Mouse (Mus musculus) heart, postnatal 0 days (tissue): Measurements from ENCODE around the gene Lrrc28. TPM values are rescaled to one million over a fixed set of nuclear protein-coding genes. Genes with fewer than 3 reads are reported as not detected.

Experiments
- ATAC-seq: fragments of 200-750 bp; cut with Nextera tagmentation; 2 replicates; pipeline ENCODE4 v1.8.0; 2017; ENCODE audit warnings: low read depth, moderate number of reproducible peaks, moderate library complexity; ENCODE audit not compliant: insufficient read depth
- DNase-seq: peaks from one replicate; pipeline ENCODE4 v3.0.0-alpha.2; 2016; ENCODE audit warnings: low spot score
- H3K27ac ChIP-seq: fragments of 300-500 bp; sonication (generic); 2 replicates; pipeline ENCODE4 v1.5.1; 2014; ENCODE audit warnings: low read depth, mild to moderate bottlenecking
- H3K27me3 ChIP-seq: fragments of 300-500 bp; sonication (generic); 2 replicates; pipeline ENCODE4 v1.6.1; 2014; ENCODE audit warnings: low read length, mixed read lengths; ENCODE audit not compliant: control insufficient read depth, insufficient read depth
- H3K36me3 ChIP-seq: fragments of 300-500 bp; sonication (generic); replicated peaks from 2 replicates; pipeline ENCODE4 v1.6.1; 2014; ENCODE audit warnings: low read length, mixed read lengths; ENCODE audit not compliant: control insufficient read depth, insufficient read depth
- H3K4me1 ChIP-seq: fragments of 300-500 bp; sonication (generic); 2 replicates; pipeline ENCODE4 v1.6.1; 2014; ENCODE audit warnings: antibody characterized with exemption; ENCODE audit not compliant: control insufficient read depth, insufficient read depth
- H3K4me2 ChIP-seq: fragments of 300-500 bp; sonication (generic); 2 replicates; pipeline ENCODE4 v1.6.1; 2014; ENCODE audit warnings: low read depth, mild to moderate bottlenecking, low read length, moderate library complexity
- H3K4me3 ChIP-seq: fragments of 300-500 bp; sonication (generic); 2 replicates; pipeline ENCODE4 v1.5.1; 2014; ENCODE audit warnings: low read depth, low read length
- H3K9ac ChIP-seq: fragments of 300-500 bp; sonication (generic); replicated peaks from 2 replicates; pipeline ENCODE4 v1.6.1; 2014; ENCODE audit warnings: low read depth, low read length, mixed read lengths
- H3K9me3 ChIP-seq: fragments of 300-500 bp; sonication (generic); replicated peaks from 2 replicates; pipeline ENCODE4 v1.6.1; 2016; ENCODE audit warnings: low read length; ENCODE audit not compliant: control insufficient read depth
- CTCF ChIP-seq: IDR thresholded peaks from 2 replicates; pipeline ENCODE4 v1.5.1; 2016; ENCODE audit warnings: antibody characterized with exemption, control low read depth, low read depth
- EP300 ChIP-seq: IDR thresholded peaks from 2 replicates; pipeline ENCODE4 v1.6.1; 2016; ENCODE audit warnings: antibody characterized with exemption, low read depth
- WGBS: fragments of 180-500 bp; shearing (Covaris S2); extraction: QIAGEN DNeasy Blood & Tissue Kit; methylation state at CpG from one replicate; pipeline ENCODE4 v1.1.7; 2014; 5-methylcytosine and 5-hydroxymethylcytosine counted together
- polyA plus RNA-seq: library from polyadenylated mRNA; unstranded; fragments of >200 nt; fragmentation: Nextera tagmentation; extraction: Ambion mirVana; gene quantifications from 2 replicates; pipeline ENCODE4 v1.2.1, GENCODE M21; 2015
- total RNA-seq: library from RNA; depleted of rRNA; stranded (reverse); fragments of >200 nt; gene quantifications from 2 replicates; pipeline ENCODE4 v1.2.3, GENCODE M21; 2014; ENCODE audit warnings: low replicate concordance

Lrrc28 gene
- total and polyA plus RNA-seq, 2 experiments from 2014 or later, result 14.3 to 71.6 TPM

DNA sequence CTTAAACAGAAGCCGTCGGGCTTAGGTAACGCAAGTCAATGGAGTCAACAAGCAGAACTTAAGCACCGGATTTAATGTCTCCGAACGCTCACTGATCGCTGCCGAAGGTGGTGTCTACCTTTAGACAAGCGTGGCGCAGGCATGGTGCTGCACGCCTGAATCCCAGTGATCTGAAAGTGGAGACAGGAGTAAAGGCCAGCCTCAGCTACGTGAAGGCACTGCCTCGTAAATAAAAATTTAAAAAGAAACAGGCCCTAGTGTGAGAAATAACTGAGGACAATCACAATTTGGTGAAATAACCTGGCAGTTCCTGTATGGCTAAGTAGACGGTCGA is 580 bp upstream of the Lrrc28 start:
- Histone ChIP-seq H3K27me3 (no peaks in the 10 kb centered on the region), H3K9me3 (no peaks in the 10 kb centered on the region), H3K4me3 (peak overlapping the region; percentile 78), H3K4me2 (peak overlapping the region; percentile 94), H3K4me1 (peaks cover 22% of the 10 kb centered on the region), H3K36me3 (0 out of 2 replicates have a peak, but pooled peaks cover 4% of the 10 kb centered on the region), H3K27ac (peak overlapping the region; percentile 97), H3K9ac (peak overlapping the region; percentile 94)
- no peak for DNase-seq
- TF ChIP-seq CTCF (no peak), EP300 (no peak)
- WGBS, result under 1% methylated on average over 15 of the region's 15 CpGs
- peak; percentile 7; the same call in 1 of the 2 replicates for ATAC-seq

DNA sequence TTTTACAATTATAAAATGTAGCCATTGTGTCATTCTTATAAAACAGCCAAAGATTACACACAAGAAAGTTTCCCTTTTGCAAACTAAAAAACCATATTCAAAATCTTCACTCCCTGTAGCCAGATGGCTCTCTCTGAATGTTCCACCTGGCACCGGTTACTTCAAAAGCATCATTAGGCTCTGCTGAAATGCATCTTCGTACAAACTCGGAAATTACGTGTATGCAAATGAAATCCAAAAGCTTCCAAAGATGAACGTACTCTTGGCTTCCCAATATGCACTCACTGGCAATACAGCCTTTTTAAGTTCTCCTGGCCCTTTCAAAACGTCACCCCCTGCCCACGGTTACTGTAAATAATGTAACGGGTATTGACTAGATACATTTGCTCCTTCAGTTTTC is 777 bp downstream of the Lrrc28 start:
- ATAC-seq (no peak), DNase-seq (no peak)
- Histone ChIP-seq H3K36me3 (0 out of 2 replicates have a peak, but pooled peaks cover 8% of the 10 kb centered on the region), H3K27me3 (no peaks in the 10 kb centered on the region), H3K4me1 (peaks cover 22% of the 10 kb centered on the region), H3K27ac (no peak overlapping the region), H3K9ac (peak overlapping the region; percentile 94), H3K4me2 (peak overlapping the region; percentile 74), H3K4me3 (peak overlapping the region; percentile 78), H3K9me3 (no peaks in the 10 kb centered on the region)
- WGBS, result 37% methylated on average over 8 of the region's 8 CpGs
- no peak for TF ChIP-seq CTCF
- TF ChIP-seq EP300, result no peak

DNA sequence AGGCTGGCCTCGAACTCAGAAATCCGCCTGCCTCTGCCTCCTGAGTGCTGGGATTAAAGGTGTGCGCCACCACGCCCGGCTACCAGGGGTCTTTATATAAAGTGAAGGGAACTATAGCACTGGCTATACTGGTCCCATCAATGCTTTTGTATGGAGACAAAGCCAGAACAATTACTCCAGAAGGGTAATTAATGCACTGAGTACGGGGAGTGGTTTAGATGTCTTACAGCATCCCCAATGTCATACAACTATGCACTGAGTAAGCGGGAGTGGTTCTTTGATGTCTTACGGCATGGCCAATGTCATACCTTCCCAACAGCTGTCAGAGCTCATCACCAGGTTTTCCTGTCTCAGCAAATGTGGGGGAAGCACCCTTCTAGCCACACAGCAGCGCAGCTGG is 2.1 kb downstream of the Lrrc28 start:
- H3K4me3 ChIP-seq, result no peak overlapping the region

DNA sequence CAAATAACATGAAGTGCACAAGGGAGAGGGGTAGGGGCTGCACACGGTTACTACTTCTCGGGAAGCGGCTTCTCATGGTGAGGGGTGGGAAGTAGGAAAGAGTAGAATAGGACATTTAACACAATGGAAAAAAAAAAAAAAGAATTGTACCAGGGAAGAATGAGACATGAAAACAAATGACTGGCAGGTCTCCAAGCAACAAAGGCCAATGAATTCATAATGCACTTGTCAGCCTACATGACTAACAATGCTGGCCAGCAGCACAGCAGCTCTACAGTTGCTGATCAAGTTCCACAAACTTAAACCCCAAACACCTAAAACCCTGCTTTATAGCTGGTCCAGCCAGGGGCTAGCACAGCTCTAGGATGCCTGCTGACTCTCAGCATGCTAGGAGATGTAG is 6.1 kb downstream of the Lrrc28 start:
- H3K9ac ChIP-seq, result no peak overlapping the region
- no peak overlapping the region for H3K4me3 ChIP-seq
- H3K36me3 ChIP-seq, result peaks cover 13% of the 10 kb centered on the region; the same call in 1 of the 2 replicates
- no peak for TF ChIP-seq CTCF
- TF ChIP-seq EP300, result no peak
- no peak for DNase-seq
- no peaks in the 10 kb centered on the region for H3K9me3 ChIP-seq
- WGBS, result 74% methylated on average over 3 of the region's 3 CpGs
- H3K27me3 ChIP-seq, result no peaks in the 10 kb centered on the region
- no peaks in the 10 kb centered on the region; the same call in 1 of the 2 replicates for H3K4me1 ChIP-seq
- no peak overlapping the region for H3K4me2 ChIP-seq
- no peak overlapping the region for H3K27ac ChIP-seq
- no peak for ATAC-seq

More for the DNA sequence above, 2.1 kb downstream of the Lrrc28 start:
- ATAC-seq (no peak), DNase-seq (no peak)
- Histone ChIP-seq H3K27ac (no peak overlapping the region), H3K4me2 (no peak overlapping the region), H3K9me3 (no peaks in the 10 kb centered on the region), H3K36me3 (0 out of 2 replicates have a peak, but pooled peaks cover 8% of the 10 kb centered on the region), H3K9ac (no peak overlapping the region), H3K4me1 (peaks cover 11% of the 10 kb centered on the region), H3K27me3 (no peaks in the 10 kb centered on the region)
- WGBS, result 90% methylated on average over 9 of the region's 9 CpGs
- TF ChIP-seq CTCF (no peak), EP300 (no peak)

DNA sequence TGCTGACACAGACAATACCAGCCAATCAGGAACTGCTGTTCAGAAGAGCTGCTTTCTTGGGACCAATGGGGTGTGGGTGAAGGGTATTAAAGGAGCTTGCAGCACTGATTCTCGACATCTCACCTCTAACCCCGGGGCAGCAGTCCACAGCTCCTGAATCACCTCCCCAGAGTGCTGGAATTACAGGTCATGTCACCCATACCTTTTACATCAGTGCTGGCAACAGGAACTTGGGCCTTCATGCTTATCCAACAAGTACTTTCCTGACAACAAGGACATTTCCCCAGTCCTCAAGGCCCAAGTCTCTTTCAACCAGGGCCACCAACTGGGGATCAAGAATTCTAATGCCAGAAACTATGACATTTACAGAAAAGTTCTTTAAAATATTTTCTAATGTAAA is 8.9 kb downstream of the Lrrc28 start:
- ATAC-seq, result no peak
- WGBS, result 65% methylated on average over 2 of the region's 2 CpGs

DNA sequence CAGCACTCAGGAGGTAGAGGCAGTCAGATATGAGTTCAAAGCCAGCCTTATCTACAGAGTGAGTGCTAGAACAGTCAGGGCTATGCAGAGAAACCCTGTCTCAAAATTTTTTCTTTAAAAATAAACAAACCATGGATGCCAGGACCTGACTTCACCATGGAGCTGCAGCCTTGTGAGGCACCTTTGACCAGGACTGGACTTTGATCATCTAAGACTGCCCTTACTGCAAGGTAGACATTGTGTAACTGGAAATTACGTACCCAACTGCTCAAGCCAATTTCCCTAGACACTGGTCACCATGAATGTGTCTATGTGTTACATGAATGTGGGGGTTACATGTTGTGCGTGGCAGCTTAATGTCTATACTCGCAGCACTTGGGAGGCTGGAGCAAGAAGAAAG is 10.9 kb downstream of the Lrrc28 start:
- WGBS, result 92% methylated on average over 3 of the region's 3 CpGs
- no peak for DNase-seq
- no peak for TF ChIP-seq EP300
- TF ChIP-seq CTCF, result no peak
- no peaks in the 10 kb centered on the region for H3K9me3 ChIP-seq
- H3K4me1 ChIP-seq, result no peaks in the 10 kb centered on the region
- no peaks in the 10 kb centered on the region for H3K27me3 ChIP-seq
- no peak overlapping the region for H3K9ac ChIP-seq
- H3K27ac ChIP-seq, result no peak overlapping the region
- peaks cover 5% of the 10 kb centered on the region; the same call in 1 of the 2 replicates for H3K36me3 ChIP-seq
- ATAC-seq, result no peak
- no peak overlapping the region for H3K4me2 ChIP-seq
- no peak overlapping the region for H3K4me3 ChIP-seq

More for the DNA sequence above, 8.9 kb downstream of the Lrrc28 start:
- no peak for DNase-seq
- H3K4me1 ChIP-seq, result no peaks in the 10 kb centered on the region
- H3K4me3 ChIP-seq, result no peak overlapping the region
- H3K9ac ChIP-seq, result no peak overlapping the region
- H3K27ac ChIP-seq, result no peak overlapping the region
- H3K36me3 ChIP-seq, result peaks cover 13% of the 10 kb centered on the region; the same call in 1 of the 2 replicates
- H3K4me2 ChIP-seq, result no peak overlapping the region
- H3K9me3 ChIP-seq, result no peaks in the 10 kb centered on the region
- TF ChIP-seq EP300 (no peak), CTCF (no peak)
- H3K27me3 ChIP-seq, result no peaks in the 10 kb centered on the region
